Mouse (Mus musculus) urinary bladder, adult 2 months (tissue): ENCODE data around the gene Mocs3. TPM values are rescaled to one million over a fixed set of nuclear protein-coding genes. Genes with fewer than 3 reads are reported as not detected.

ENCODE experiments used
- DNase-seq: peaks from one replicate; pipeline ENCODE4 v3.0.0; 2022; ENCODE audit warnings: low spot score
- polyA plus RNA-seq: library from polyadenylated mRNA; depleted of rRNA; stranded (reverse); fragments of >200 nt; gene quantifications from 2 replicates; pipeline ENCODE4 v1.2.3, GENCODE M21; 2012

Gene Mocs3
- polyA plus RNA-seq, 1 experiment: 9.8 TPM

DNA sequence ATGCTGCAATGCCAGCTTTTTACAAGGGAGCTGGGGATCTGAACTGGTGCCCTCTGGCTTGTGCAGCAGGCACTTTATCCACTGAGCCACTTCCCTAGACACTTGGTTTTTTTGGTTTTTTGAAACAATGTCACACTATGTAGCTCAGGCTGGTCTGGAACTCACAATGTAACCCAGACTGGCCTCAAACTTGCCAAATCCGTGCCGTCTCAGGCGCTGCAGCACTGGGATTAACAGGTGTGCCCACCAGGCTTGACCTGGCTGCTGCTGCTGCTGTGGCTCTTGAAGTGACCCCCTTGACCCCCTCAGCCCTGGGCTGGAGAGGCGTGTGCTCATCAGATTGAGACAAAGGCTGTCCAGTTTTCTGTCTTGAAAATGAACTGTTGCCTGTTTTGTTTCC lies 7.9 kb downstream of the Mocs3 start:
- DNase-seq: no peak

DNA sequence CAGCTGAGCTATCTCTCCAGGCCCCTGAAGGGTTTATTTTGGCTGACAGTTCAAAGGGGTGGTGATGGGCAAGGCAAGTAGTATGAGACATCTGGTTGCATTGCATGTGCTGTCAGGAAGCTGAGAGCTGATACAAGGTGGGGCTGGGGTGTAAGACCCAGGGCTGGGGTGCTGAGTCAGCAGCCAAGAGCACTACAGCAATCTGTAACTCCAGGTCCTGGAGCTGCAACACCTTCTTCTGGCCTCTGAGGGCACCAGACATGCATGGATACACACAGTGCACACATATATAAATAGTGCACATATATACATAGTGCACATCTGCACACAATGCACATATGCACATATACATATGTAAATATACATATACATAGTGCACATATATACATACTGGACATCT lies 12.4 kb downstream of the Mocs3 start:
- no peak for DNase-seq

DNA sequence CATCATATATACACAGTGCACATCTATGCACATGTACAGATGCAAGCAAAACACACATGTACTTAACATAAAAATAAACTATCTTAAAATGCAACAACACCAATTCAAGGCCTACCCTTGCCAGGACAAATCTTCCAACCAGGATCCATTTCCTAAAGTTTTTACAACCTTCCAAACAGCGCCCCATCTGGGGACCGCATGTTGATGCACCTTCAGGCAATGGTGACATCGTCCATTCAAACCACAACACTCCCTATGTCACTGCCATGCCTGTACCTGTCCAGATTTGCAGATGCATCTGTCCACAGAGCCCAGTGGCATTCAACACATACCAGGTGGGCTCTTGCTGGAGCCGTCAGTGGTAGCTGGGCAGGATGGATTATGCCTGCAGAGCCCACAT lies 12.9 kb downstream of the Mocs3 start:
- no peak for DNase-seq

DNA sequence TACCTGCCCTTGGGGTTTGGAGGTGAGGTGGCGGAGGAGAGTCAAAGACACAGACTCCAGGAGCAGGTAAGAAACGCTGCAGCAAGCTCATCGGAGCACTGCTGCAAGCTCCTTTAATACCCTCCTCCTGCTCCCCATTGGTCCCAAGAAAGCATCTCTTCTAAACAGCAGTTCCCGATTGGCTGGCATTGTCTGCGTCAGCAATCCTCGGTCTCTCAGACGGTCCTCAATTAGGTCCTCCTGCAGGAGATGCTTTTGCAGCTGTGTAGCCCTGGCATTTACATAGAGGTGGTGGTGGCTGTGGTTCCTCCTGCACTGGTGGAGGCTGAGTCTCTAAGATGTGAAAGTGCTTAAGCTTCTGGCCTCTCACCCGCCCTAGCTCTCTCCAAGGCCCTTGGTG lies 15.1 kb downstream of the Mocs3 start:
- DNase-seq: no peak

DNA sequence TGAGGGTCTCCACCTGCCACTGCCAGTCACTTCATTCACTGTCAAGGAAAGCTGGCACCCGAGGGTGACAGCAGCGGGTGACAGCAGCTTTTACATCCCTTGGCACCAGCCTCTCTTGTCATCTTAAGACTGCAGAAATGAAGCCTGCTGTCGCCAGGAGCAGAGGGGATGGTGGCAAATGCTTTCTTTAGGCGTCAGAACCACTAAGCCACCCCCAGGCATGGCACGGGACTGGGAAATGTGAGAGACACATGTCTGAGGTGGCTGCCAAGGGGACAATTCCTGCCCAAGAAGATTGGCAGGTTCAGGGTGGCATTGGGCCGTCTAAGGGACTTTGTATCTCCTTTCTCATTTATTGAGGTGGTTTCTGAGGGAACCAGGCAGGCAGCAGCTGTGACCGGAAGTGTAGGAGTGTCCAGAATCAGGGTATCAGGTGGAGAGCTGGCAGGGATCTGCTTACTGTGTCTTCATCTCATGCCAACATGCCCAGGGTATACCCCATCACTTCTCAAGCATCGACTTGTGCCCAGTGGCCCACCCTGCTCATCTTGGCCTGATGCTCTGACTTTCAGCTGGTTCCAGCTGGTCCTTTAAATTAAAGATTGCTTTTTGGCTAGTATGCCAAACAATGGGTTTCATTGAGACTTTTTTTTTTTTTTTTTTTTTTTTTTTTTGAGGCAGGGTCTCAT lies 17.9 kb downstream of the Mocs3 start:
- no peak for DNase-seq

DNA sequence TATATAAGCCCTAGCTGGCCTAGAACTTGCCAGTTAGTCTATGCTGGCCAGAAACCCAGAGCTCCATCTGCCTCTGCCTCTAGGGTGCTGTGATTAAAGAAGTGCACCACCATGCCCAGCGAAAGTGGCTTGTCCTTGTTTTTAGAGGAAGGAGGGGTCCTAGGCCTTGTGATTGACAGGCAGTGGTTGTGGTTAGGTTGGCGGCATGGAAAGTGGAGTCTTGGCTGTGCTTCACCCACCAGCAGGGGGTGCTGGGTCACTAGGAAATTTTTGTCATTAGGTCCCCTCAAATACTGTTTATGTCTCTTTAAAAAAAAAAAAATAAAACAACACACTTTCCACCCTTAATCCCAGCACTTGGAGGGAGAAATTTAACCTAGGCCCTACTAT lies 18.4 kb downstream of the Mocs3 start:
- DNase-seq: no peak

DNA sequence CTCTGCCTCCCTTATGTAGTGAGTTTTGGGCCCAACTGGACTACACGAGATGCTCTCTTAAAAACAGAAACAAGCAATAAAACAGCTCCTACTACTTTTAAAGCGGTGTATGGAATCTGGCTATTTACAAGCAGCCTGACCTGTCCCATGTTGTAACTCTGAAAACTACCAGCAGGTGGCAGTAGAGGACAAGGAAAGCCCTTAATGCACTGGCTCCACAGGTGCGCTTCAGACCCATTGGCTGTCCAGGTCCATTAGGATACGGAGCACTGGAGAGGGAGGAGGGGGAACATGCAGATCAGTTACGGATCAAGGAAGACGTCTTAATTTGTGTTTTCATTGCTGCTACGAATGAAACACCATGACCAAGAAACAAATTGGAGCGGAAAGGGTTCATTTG lies 19.8 kb downstream of the Mocs3 start:
- peak; percentile 47 for DNase-seq

DNA sequence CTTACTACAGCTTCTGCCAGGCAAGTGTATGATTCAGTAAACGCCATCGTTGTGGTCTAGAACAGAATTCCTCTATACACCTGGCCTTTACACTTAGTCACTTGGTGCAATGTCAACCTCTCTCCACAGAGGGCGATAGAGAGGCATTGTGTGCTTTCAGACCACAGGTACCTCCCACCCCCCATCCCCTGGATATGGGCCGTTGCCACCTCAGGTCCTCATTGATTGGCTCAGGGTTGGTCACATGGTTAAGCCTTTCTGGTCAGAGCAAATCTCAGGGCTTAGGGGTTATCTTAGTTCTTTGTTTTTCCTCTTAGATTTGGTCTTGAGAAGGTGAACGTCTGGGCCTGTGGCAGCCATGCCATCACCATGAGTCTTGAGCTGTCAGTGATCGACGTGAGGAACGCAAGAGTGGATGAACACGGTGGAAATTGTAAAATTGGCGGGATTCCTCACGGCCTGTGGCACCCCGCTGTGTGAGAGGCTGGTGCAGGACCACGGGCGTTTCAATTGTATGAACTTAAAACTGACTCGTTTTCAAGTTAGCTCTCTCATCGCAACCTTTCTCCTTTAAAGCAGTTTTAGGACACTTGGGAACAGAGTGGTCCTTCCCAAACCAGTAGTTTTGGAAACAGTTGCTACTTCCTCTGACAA lies 22.3 kb downstream of the Mocs3 start:
- DNase-seq: no peak

DNA sequence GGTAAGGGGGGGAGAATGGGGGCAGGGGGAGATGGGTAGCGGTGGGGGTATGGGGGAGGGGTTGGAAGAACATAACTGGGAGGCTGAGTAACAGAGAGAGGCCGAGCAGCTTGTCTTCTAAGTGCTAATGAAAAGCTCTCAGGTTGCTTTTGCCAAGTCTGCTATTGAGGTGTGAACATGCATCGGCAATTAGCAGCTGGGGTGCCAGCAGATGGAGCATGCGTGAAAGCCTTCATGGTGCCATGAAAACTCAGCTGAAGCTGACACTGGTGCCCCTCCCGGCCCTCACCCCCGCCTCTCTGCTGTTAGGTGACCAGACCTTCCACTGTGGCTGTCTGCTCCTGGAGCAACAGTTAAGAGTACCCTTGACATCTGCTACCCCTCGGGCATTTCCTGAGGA lies 23.4 kb downstream of the Mocs3 start:
- no peak for DNase-seq

DNA sequence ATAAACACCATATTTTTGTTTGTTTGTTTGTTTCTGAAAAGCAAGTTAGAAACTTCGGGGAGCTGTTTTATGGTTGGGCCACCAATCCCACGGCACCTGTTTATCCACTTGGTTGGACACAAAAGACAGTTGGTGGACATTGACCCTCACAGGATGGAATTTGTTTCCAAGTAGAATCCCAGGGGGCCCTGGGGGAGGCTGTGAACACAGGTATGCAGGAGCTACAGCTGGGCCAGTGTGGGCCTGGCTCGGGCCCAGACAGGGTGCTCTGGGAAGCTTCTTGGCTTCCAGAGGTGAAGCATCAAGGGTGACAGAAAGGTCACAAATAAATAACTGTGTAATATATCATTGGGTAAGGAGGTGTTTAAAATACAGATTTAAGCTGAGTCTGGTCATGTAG lies 26.1 kb downstream of the Mocs3 start:
- no peak for DNase-seq

DNA sequence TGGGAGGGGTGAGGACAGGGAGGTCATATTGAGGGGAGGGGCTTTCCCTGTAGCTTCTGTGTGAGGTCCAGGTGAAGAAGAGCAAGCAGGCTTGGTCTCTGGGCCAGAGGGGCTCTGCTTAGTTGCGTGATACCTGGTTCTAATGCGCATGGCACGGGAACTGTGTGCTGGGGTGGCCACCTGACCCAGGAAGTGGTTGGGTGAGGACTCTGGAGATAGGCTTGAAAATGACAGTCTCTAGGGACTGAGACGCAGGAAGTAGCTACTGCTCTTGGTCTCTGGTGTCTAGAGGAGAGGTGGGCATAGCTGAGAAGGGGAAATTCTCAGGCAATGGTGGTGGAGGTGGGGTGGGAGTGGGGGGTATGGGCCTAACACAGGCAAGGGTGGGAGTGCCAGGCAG lies 26.8 kb downstream of the Mocs3 start:
- no peak for DNase-seq

DNA sequence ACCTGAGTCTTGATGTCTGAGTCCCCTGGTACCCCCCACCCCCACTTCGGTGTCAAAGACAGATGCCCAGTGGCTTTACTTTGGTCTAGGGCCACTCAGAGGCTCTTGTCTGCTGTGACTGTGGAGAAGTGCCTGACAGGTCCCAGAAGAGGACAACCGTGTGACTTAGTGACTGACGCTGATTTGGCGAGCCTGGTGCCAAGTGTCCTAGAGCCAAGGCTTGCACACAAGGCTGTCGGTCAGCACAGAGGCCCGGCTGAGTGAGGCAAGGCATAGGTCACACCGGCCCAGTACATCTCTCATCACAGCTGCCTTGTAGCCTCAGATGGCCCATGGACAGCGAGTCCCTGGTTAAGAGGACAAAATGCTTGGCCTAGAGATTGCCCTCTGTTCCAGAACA lies 28.6 kb downstream of the Mocs3 start:
- DNase-seq: no peak

DNA sequence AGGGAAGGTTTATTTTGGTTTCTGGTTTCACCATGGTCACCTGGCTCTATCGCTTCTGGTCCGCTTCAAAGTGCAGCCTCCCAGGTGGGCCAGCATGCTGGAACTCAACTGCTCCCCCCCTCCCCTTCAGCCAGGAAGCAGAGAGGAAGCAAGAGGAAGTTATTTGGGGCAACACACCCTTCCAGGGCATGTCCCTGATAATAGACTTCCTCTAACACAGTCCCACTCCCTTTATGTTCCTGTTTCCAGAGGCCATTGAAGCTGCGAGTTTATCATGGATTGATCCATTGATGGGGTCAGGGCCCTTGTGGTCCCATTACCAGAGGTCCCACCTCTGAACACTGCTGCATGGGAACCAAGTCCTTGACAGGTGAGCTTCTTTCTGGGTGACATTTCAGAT lies 29.7 kb downstream of the Mocs3 start:
- no peak for DNase-seq

DNA sequence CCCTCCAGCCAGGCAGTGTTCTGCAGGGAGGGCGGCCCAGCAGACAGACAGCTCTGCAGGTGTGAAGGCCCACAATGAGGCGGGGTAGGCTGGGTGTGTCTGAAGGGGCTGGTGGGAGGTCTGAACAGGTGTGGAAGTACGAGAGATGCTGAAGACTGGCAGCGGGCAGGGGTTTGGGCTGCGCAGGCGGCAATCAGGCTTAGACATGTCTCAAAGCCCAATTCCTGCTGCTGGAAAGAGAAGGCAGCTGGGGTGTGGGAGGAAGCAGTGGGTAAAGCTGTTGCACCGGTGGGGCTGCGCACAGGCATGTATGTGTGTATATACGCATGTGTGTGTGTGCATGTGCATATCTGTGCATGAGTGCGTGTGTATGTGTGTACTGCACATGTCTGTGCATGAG lies 30.5 kb downstream of the Mocs3 start:
- no peak for DNase-seq

DNA sequence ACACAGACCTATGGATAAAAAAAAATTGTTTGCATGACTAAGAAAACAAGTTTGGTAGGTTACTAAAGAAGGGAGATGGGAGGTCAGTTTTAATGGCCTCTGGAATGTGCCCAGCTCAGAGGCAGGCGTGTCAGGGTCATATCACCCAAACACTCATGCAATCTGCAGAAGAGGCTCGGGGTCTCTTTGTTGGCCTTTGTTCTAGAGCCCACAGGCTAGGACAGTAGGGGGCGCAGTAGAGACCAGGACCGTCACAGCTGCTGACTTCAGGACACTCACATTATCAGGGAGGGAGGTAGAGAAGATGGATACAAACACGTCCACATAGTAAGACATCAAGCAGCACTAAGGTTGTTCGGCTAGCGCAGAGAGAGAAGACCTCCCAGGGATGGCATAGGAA lies 37.6 kb downstream of the Mocs3 start:
- no peak for DNase-seq

DNA sequence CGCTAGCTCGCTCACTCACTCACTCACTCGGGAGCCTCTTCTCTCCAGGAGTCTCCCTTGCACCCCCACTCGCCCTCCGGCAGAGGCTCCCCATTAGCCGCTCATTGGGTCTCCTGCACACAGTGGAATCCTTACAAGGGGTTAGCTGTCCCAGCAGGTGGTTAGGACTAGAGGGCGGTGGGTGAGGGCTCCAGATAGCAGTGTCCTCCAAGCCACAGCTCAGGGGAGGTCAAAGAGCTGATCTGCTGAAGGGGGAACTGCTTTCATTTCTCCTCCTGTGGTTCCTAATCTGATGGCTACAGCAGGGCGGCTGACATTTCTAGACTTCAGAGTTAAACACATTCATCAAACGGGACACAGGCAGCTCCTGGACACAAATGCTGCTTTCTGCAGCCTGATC lies 43.0 kb downstream of the Mocs3 start:
- DNase-seq: no peak

DNA sequence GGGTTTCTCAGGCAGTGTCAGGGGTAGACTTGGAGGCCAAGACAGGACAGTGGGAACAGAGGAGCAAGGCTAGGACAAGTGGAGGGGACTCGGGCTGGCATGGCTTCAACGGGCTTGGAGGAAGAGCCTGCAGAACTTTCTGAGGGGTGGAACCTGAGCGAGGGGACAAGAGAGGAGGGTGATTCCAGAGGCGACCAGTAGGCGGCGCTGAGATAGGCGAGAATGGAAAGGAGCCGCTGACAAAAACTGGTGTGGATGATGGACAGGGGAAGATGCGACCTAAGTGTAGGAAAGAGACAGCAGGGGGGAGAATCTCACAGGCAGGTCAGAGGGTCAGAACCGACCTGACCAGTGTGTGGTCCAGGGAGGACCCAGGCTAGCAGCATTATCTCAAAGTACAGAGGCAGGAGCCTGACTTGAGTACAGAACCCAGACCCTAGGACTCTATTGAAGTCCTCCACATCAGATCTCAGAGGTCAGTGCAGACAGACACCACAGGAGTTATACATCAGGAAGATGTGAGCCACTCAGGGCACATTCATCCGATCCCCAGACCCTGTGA lies 44.0 kb downstream of the Mocs3 start:
- peak; percentile 62 for DNase-seq

DNA sequence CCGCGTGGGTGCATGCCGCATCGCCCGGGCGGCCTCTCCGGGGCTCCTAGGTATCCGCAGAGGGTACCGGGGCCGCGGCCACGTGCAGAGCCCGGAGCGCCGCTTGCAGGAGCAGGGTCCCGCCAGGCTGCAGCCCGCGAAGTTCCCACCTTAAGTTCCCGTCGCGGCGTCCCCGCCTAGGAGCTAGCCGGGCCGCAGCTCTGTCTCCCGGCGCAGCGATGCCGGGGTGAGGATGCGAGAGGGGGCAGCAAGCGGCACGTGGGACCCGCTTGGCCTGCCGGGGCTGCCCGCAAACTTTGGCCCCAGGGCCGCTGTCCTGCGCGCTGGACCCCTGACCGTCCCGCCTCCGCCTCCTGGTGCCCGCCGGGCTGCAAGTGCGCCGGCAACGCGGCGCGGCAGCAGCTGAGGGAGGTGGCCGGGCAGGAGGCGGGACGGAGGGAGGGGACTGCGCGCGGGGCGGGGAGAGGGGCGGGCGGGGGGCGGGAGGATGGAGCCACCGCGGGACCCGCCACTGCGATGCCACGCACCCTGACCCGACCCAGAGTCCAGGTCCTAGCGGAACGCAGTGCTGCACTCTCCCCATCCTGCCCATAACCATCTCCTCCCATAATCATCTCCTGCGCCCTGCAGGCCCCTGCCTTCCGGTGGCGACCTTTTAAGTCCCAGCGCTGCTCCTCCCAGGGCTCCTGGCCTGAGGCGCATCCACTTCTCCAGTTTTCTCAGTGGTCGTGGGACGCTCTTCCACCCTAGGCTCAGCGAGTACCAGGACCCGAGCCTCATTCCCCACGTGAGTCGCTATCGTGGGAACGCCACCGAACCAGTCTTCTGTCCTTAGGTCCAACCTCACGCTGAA lies 50.5 kb downstream of the Mocs3 start:
- peak; percentile 53 for DNase-seq

DNA sequence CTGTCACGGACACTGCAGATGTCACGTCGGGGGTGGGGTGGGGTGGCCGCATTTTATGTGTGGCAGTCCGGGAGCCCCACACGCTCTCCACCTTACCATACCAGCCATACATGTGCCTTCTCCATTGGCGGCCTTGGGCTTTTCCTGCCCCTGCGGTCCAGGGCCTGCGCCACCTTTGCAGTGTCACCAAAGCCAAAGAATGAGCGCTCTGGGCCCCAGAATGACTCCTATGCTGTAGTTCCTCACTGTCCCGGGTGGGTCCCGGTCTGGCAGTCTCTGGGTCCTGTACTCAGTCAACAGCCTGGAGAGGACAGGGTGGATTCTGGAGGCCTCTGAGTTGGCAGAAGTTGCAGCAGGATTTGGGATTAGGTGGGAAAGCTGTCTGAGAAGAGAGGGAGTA lies 51.2 kb downstream of the Mocs3 start, which contains the start of gene Kcng1:
TSS of gene Kcng1 (minus strand) at position 155 of the 400 bp plus-strand sequence.
- DNase-seq: no peak
